Mouse (Mus musculus): ENCODE results near the gene Hapln2. TPM values are rescaled to one million over a fixed set of nuclear protein-coding genes. Genes with fewer than 3 reads are reported as not detected.

The Hapln2 gene
- polyA plus RNA-seq, 1 experiment from 2014 or later = 0.43 TPM

- WGBS = under 1% methylated on average over 39 of the region's 39 CpGs
- Histone ChIP-seq H3K27me3 (peaks cover 93% of the 10 kb centered on the region), H3K9me3 (no peaks in the 10 kb centered on the region), H3K9ac (replicated peaks) (peak within 1 kb of the TSS; percentile 37; the same call in 1 of the 2 replicates), H3K4me3 (peak within 1 kb of the TSS; percentile 47), H3K4me1 (peaks cover 41% of the 10 kb centered on the region), H3K4me2 (replicated peaks) (peak within 1 kb of the TSS; percentile 68), H3K27ac (replicated peaks) (no peak within 1 kb of the TSS), H3K36me3 (no peaks in the 10 kb centered on the region)
- no peak for ATAC-seq (ENCODE audit: low FRiP score, low read depth)
Observed at GRCm38 (mm10) chr3:88000181-88000580, 27.2 kb downstream of the Hapln2 start, which contains the start of gene Bcan. Gene Bcan, minus strand, starts transcription at chr3:88000230.

- Histone ChIP-seq H3K9ac (replicated peaks) (0 out of 2 replicates have a peak overlapping the region, but pooled peaks have one; percentile 37), H3K9me3 (no peaks in the 10 kb centered on the region), H3K36me3 (no peaks in the 10 kb centered on the region), H3K27me3 (peaks cover 97% of the 10 kb centered on the region), H3K4me2 (replicated peaks) (peak overlapping the region; percentile 68), H3K4me1 (peaks cover 41% of the 10 kb centered on the region), H3K4me3 (peak overlapping the region; percentile 47), H3K27ac (replicated peaks) (no peak overlapping the region)
- WGBS = under 1% methylated on average over 38 of the region's 38 CpGs
- ATAC-seq (ENCODE audit: low FRiP score, low read depth) = no peak
Observed at GRCm38 (mm10) chr3:87999243-87999895, 28.0 kb downstream of the Hapln2 start.

- Histone ChIP-seq H3K36me3 (no peaks in the 10 kb centered on the region), H3K4me3 (no peak overlapping the region), H3K4me2 (replicated peaks) (no peak overlapping the region), H3K27ac (replicated peaks) (no peak overlapping the region), H3K9me3 (no peaks in the 10 kb centered on the region), H3K27me3 (peaks cover 100% of the 10 kb centered on the region), H3K4me1 (peaks cover 41% of the 10 kb centered on the region), H3K9ac (replicated peaks) (no peak overlapping the region)
- no peak for ATAC-seq (ENCODE audit: low FRiP score, low read depth)
- 0% methylated on average over 6 of the region's 7 CpGs for WGBS
Observed at GRCm38 (mm10) chr3:87998747-87999146, 28.6 kb downstream of the Hapln2 start.

GRCm38 (mm10) chr3:87996971-87997614, 30.3 kb downstream of the Hapln2 start:
- Histone ChIP-seq H3K4me3 (peak overlapping the region; percentile 43), H3K9me3 (no peaks in the 10 kb centered on the region), H3K27ac (replicated peaks) (no peak overlapping the region), H3K4me1 (peaks cover 35% of the 10 kb centered on the region), H3K9ac (replicated peaks) (peak overlapping the region; percentile 39; the same call in 1 of the 2 replicates), H3K36me3 (no peaks in the 10 kb centered on the region), H3K27me3 (peaks cover 100% of the 10 kb centered on the region), H3K4me2 (replicated peaks) (peak overlapping the region; percentile 59)
- ATAC-seq (ENCODE audit: low FRiP score, low read depth) = no peak
- under 1% methylated on average over 49 of the region's 49 CpGs for WGBS

- H3K27me3 ChIP-seq = peaks cover 100% of the 10 kb centered on the region
- no peaks in the 10 kb centered on the region for H3K9me3 ChIP-seq
- peak overlapping the region; percentile 59 for H3K4me2 ChIP-seq (replicated peaks)
- H3K4me1 ChIP-seq = peaks cover 35% of the 10 kb centered on the region
- 0 out of 2 replicates have a peak overlapping the region, but pooled peaks have one; percentile 39 for H3K9ac ChIP-seq (replicated peaks)
- no peak for ATAC-seq (ENCODE audit: low FRiP score, low read depth)
- peak overlapping the region; percentile 43; the same call in 1 of the 2 replicates for H3K4me3 ChIP-seq
- WGBS = under 1% methylated on average over 15 of the region's 15 CpGs
- no peaks in the 10 kb centered on the region for H3K36me3 ChIP-seq
- H3K27ac ChIP-seq (replicated peaks) = no peak overlapping the region
Observed at GRCm38 (mm10) chr3:87996401-87996800, 31.0 kb downstream of the Hapln2 start.

- no peak overlapping the region for H3K9ac ChIP-seq (replicated peaks)
- WGBS = 26% methylated on average over 11 of the region's 11 CpGs
- no peak overlapping the region for H3K4me2 ChIP-seq (replicated peaks)
- H3K4me3 ChIP-seq = no peak overlapping the region
- H3K27ac ChIP-seq (replicated peaks) = no peak overlapping the region
- H3K36me3 ChIP-seq = no peaks in the 10 kb centered on the region
- H3K9me3 ChIP-seq = no peaks in the 10 kb centered on the region
- no peak for ATAC-seq (ENCODE audit: low FRiP score, low read depth)
- peaks cover 99% of the 10 kb centered on the region for H3K27me3 ChIP-seq
- peaks cover 30% of the 10 kb centered on the region for H3K4me1 ChIP-seq
Observed at GRCm38 (mm10) chr3:87995331-87995730, 32.1 kb downstream of the Hapln2 start.

- H3K4me1 ChIP-seq = peaks cover 21% of the 10 kb centered on the region
Observed at GRCm38 (mm10) chr3:87993436-87993835, 33.9 kb downstream of the Hapln2 start.

GRCm38 (mm10) chr3:87989935-87990334, 37.4 kb downstream of the Hapln2 start:
- Histone ChIP-seq H3K4me1 (peaks cover 37% of the 10 kb centered on the region), H3K9ac (replicated peaks) (no peak overlapping the region), H3K36me3 (no peaks in the 10 kb centered on the region), H3K27me3 (peaks cover 65% of the 10 kb centered on the region), H3K9me3 (no peaks in the 10 kb centered on the region), H3K4me3 (no peak overlapping the region), H3K27ac (replicated peaks) (no peak overlapping the region), H3K4me2 (replicated peaks) (no peak overlapping the region)
- ATAC-seq (ENCODE audit: low FRiP score, low read depth) = no peak
- WGBS = 27% methylated on average over 8 of the region's 10 CpGs

More at GRCm38 (mm10) chr3:87993436-87993835, 33.9 kb downstream of the Hapln2 start:
- Histone ChIP-seq H3K4me2 (replicated peaks) (no peak overlapping the region), H3K9me3 (no peaks in the 10 kb centered on the region), H3K9ac (replicated peaks) (no peak overlapping the region), H3K4me3 (no peak overlapping the region), H3K36me3 (no peaks in the 10 kb centered on the region), H3K27ac (replicated peaks) (no peak overlapping the region), H3K27me3 (peaks cover 99% of the 10 kb centered on the region)
- no peak for ATAC-seq (ENCODE audit: low FRiP score, low read depth)
- 0% methylated on average over 5 of the region's 6 CpGs for WGBS

GRCm38 (mm10) chr3:87988068-87988467, 39.3 kb downstream of the Hapln2 start:
- Histone ChIP-seq H3K4me2 (replicated peaks) (peak overlapping the region; percentile 63), H3K27me3 (peaks cover 52% of the 10 kb centered on the region), H3K4me1 (peaks cover 53% of the 10 kb centered on the region), H3K9me3 (no peaks in the 10 kb centered on the region), H3K9ac (replicated peaks) (peak overlapping the region; percentile 53), H3K27ac (replicated peaks) (peak overlapping the region; percentile 44), H3K36me3 (no peaks in the 10 kb centered on the region), H3K4me3 (peak overlapping the region; percentile 37)
- no peak for ATAC-seq (ENCODE audit: low FRiP score, low read depth)
- WGBS = 10% methylated on average over 15 of the region's 15 CpGs

GRCm38 (mm10) chr3:87987633-87988032, 39.8 kb downstream of the Hapln2 start:
- H3K36me3 ChIP-seq = no peaks in the 10 kb centered on the region
- peaks cover 48% of the 10 kb centered on the region for H3K27me3 ChIP-seq
- H3K4me1 ChIP-seq = peaks cover 58% of the 10 kb centered on the region
- H3K27ac ChIP-seq (replicated peaks) = peak overlapping the region; percentile 44
- H3K9ac ChIP-seq (replicated peaks) = peak overlapping the region; percentile 53
- H3K4me3 ChIP-seq = peak overlapping the region; percentile 37
- H3K9me3 ChIP-seq = no peaks in the 10 kb centered on the region
- WGBS = 1% methylated on average over 15 of the region's 15 CpGs
- H3K4me2 ChIP-seq (replicated peaks) = peak overlapping the region; percentile 63
- peak; percentile 65 for ATAC-seq (ENCODE audit: low FRiP score, low read depth)

GRCm38 (mm10) chr3:87986868-87987267, 40.5 kb downstream of the Hapln2 start:
- 0% methylated on average over 17 of the region's 17 CpGs for WGBS
- Histone ChIP-seq H3K36me3 (no peaks in the 10 kb centered on the region), H3K27me3 (peaks cover 40% of the 10 kb centered on the region), H3K27ac (replicated peaks) (peak overlapping the region; percentile 44), H3K4me2 (replicated peaks) (peak overlapping the region; percentile 63), H3K4me3 (peak overlapping the region; percentile 37), H3K9me3 (no peaks in the 10 kb centered on the region), H3K9ac (replicated peaks) (peak overlapping the region; percentile 53; the same call in 1 of the 2 replicates), H3K4me1 (peaks cover 65% of the 10 kb centered on the region)
- peak; percentile 72 for ATAC-seq (ENCODE audit: low FRiP score, low read depth)

Data from midbrain, embryonic 12.5 days (tissue).